Mouse (Mus musculus) heart, embryonic 16.5 days (tissue): ENCODE results near the gene Kcnq1. TPM values are rescaled to one million over a fixed set of nuclear protein-coding genes. Genes with fewer than 3 reads are reported as not detected.

Source experiments
- ATAC-seq: fragments of 200-750 bp; cut with Nextera tagmentation; replicated peaks from 2 replicates; pipeline ENCODE4 v1.8.0; 2017; ENCODE audit warnings: moderate number of reproducible peaks; ENCODE audit not compliant: insufficient read depth, low FRiP score; ENCODE audit errors: extremely low read depth
- H3K27ac ChIP-seq: fragments of 300-500 bp; sonication (generic); 2 replicates; pipeline ENCODE4 v1.5.1; 2014; ENCODE audit warnings: mild to moderate bottlenecking, low read length, control low read depth, moderate library complexity
- H3K27me3 ChIP-seq: fragments of 300-500 bp; sonication (generic); 2 replicates; pipeline ENCODE4 v1.6.1; 2014; ENCODE audit warnings: low read length, mixed read lengths; ENCODE audit not compliant: control insufficient read depth, insufficient read depth
- H3K36me3 ChIP-seq: fragments of 300-500 bp; sonication (generic); 2 replicates; pipeline ENCODE4 v1.6.1; 2014; ENCODE audit not compliant: control insufficient read depth, insufficient read depth
- H3K4me1 ChIP-seq: fragments of 300-500 bp; sonication (generic); 2 replicates; pipeline ENCODE4 v1.6.1; 2014; ENCODE audit warnings: low read length, mixed read lengths; ENCODE audit not compliant: control insufficient read depth, insufficient read depth
- H3K4me2 ChIP-seq: fragments of 300-500 bp; sonication (generic); 2 replicates; pipeline ENCODE4 v1.6.1; 2014; ENCODE audit warnings: low read depth, mild to moderate bottlenecking, control low read depth, low read length
- H3K4me3 ChIP-seq: fragments of 300-500 bp; sonication (generic); 2 replicates; pipeline ENCODE4 v1.5.1; 2014; ENCODE audit warnings: mild to moderate bottlenecking, control low read depth, low read length
- H3K9ac ChIP-seq: fragments of 300-500 bp; sonication (generic); 2 replicates; pipeline ENCODE4 v1.6.1; 2014; ENCODE audit warnings: low read length, control low read depth
- H3K9me3 ChIP-seq: fragments of 300-500 bp; sonication (generic); replicated peaks from 2 replicates; pipeline ENCODE4 v1.6.1; 2016; ENCODE audit warnings: low read length; ENCODE audit not compliant: control insufficient read depth
- WGBS: fragments of 180-500 bp; shearing (Covaris S2); extraction: QIAGEN DNeasy Blood & Tissue Kit; methylation state at CpG from one replicate; pipeline ENCODE4 v1.1.7; 2014; 5-methylcytosine and 5-hydroxymethylcytosine counted together
- polyA plus RNA-seq: library from polyadenylated mRNA; unstranded; fragments of >200 nt; fragmentation: Nextera tagmentation; extraction: Ambion mirVana; gene quantifications from 2 replicates; pipeline ENCODE4 v1.2.1, GENCODE M21; 2015

Gene Kcnq1
- polyA plus RNA-seq, 1 experiment from 2014 or later = 34.9 TPM

DNA sequence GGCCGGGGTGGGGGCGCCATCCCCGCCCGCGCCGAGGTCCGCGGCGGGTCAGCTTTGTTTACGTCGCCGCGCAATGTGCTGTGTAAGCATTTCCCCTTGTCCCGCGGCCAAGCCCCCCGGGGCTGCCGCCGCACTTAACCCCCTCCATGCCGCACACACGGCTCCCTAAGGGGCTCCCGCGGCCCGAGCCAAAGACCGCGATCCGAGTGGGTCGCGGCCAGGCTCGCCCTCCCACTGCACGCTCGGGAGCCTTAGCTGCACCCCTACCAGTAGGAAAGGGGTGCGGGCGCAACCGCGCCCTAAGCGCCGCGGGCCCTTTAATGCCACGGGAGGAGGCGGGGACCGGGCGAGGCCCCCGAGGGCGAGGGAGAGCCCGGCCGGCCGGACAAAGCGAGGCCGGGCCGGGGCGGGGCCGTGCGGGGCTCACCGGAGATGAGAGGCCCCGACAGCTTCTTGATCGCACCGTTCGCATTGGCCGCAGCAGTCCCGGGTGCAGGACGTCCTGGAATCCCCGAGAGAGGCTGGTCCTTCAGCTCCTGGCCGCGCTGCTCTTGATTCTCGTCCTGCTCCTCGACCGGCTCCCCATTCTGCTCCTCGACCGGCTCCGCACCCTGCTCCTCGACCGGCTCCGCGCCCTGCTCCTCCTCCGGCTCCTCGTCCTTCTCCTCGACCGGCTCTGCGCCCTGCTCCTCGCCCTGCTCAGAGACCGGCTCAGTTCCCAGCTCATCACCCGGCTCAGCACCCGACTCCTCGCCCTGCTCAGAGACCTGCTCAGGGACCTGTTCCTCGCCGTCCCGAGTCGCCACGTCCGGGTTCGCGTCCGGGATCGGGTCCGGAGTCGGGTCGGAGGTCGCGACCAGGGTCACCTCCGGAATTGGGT lies 353.4 kb downstream of the Kcnq1 start:
- Histone ChIP-seq H3K27me3 (no peaks in the 10 kb centered on the region), H3K9me3 (peaks cover 16% of the 10 kb centered on the region), H3K4me1 (peaks cover 14% of the 10 kb centered on the region), H3K27ac (peak overlapping the region; percentile 59), H3K4me2 (peak overlapping the region; percentile 80), H3K4me3 (peak overlapping the region; percentile 68), H3K9ac (peak overlapping the region; percentile 81), H3K36me3 (no peaks in the 10 kb centered on the region)
- ATAC-seq = 0 out of 2 replicates have a peak, but pooled peaks have one; percentile 5
- 19% methylated on average over 100 of the region's 100 CpGs for WGBS

DNA sequence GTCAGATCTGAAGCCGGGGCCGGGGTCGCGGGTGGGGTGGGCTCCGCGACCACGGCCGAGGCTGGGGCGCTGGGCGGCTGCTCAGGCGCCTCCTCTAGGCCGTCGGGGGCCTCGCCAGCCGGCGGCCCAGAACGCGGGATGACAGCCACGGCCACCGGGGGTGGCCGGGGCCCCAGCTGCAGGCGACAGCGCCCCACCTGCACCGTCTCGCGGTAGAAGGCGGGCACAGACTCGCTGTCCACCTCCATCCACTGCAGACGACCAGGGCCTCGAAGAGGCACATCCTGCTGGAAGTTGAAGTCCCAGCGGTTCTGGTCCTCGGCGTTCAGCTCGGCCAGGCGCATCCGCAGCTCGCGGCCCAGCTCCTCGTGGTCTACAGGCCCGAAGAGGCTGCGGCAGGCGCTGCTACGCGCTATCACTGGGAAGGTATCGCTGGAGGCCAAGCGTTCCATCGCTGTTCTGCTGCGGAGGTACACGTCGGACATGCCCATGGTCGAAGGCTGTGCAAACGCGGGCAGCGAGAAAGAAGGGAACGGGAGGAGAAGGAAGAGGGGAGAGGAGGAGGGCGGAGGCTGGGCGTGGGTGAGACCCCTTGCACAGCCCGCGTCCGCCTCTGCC lies 354.2 kb downstream of the Kcnq1 start:
- no peaks in the 10 kb centered on the region for H3K27me3 ChIP-seq
- H3K27ac ChIP-seq = peak overlapping the region; percentile 59
- ATAC-seq = no peak
- H3K4me1 ChIP-seq = peaks cover 20% of the 10 kb centered on the region
- peak overlapping the region; percentile 68 for H3K4me3 ChIP-seq
- H3K9me3 ChIP-seq = peaks cover 16% of the 10 kb centered on the region
- peak overlapping the region; percentile 80 for H3K4me2 ChIP-seq
- peak overlapping the region; percentile 81 for H3K9ac ChIP-seq
- WGBS = 29% methylated on average over 60 of the region's 60 CpGs
- H3K36me3 ChIP-seq = no peaks in the 10 kb centered on the region

DNA sequence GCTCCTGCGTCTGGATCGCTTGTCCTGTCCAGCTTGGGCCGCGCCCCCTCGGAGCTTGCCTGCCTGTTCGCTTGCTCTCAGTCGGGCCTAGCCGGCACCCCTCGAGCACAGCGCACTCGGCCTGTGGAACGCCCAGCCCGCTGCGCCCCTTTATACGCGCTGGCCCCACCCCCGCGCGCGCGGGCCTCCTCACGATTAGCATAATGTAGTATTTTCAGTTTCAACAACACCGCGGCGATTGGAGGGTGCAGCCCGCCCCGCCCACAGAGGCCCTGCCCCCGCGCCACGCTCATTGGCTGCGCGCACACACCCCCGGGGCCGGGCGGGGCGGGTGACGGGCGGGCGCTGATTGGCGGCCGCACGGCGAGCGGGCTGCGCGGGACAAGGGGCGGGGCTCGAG lies 354.7 kb downstream of the Kcnq1 start, which contains the start of gene Cdkn1c:
Cdkn1c (minus strand) TSS at position 177 of the 400 bp plus-strand sequence.
- H3K9ac ChIP-seq = peak within 1 kb of the TSS; percentile 81
- H3K27me3 ChIP-seq = no peaks in the 10 kb centered on the region
- H3K4me3 ChIP-seq = peak within 1 kb of the TSS; percentile 68
- H3K27ac ChIP-seq = peak within 1 kb of the TSS; percentile 64
- H3K36me3 ChIP-seq = no peaks in the 10 kb centered on the region
- peaks cover 16% of the 10 kb centered on the region for H3K9me3 ChIP-seq
- WGBS = 21% methylated on average over 25 of the region's 48 CpGs
- peak; percentile 86 for ATAC-seq
- peaks cover 22% of the 10 kb centered on the region for H3K4me1 ChIP-seq
- peak within 1 kb of the TSS; percentile 80 for H3K4me2 ChIP-seq

DNA sequence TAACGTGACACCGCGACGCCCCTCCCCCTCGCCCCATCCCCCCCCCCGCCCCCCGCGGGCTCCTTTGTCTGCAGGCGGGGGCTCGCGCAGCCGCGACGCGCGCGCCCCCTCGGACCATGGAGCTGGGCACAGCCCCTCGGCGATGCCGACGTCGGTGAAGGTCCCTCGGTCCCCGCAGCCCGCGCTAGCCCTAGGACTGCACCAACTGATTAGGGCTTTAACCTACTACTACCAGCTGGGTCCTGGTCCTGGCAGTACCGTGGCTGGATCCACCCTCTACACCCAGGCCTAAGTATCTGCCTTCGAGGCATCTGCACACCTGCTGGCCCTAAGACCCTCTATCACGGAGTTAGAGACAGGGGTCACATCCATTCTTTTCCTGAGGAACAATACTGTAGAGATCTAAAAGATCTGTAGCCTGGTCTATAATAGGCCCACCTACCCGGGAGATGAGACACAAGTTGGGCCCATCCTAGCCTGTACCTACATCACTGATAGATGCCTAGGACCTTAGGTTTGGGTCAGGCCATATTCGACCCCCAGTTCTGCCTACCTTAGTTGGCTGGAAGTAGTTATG lies 355.2 kb downstream of the Kcnq1 start:
- peak; percentile 5; the same call in 1 of the 2 replicates for ATAC-seq
- H3K9me3 ChIP-seq = peaks cover 16% of the 10 kb centered on the region
- peaks cover 22% of the 10 kb centered on the region for H3K4me1 ChIP-seq
- peak overlapping the region; percentile 64 for H3K27ac ChIP-seq
- peak overlapping the region; percentile 65 for H3K4me2 ChIP-seq
- no peaks in the 10 kb centered on the region for H3K36me3 ChIP-seq
- no peaks in the 10 kb centered on the region for H3K27me3 ChIP-seq
- H3K9ac ChIP-seq = peak overlapping the region; percentile 67
- peak overlapping the region; percentile 45 for H3K4me3 ChIP-seq
- WGBS = 24% methylated on average over 23 of the region's 32 CpGs

DNA sequence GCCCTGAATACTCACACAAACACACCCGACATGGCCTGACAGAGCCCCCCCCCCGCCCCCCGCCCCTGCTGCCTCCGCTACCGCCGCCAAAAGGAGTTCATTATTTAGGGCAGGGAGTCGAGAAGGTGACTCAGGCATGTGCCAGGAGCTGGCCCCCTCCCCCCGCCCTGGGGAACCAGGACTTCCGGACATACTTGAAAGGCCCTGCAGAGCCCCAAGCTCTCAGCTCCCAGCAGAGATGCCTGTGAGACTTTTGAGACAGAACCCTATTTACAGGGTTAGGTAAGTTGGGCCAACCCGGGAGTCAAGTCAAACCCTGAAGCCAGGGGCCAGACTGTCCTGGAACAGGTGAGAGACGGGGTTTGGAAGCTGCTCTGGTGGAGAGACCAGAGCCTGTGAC lies 355.8 kb downstream of the Kcnq1 start:
- H3K27me3 ChIP-seq = no peaks in the 10 kb centered on the region
- H3K9me3 ChIP-seq = peaks cover 16% of the 10 kb centered on the region
- peaks cover 22% of the 10 kb centered on the region for H3K4me1 ChIP-seq
- H3K4me2 ChIP-seq = peak overlapping the region; percentile 65; the same call in 1 of the 2 replicates
- no peak for ATAC-seq
- H3K27ac ChIP-seq = no peak overlapping the region
- WGBS = 40% methylated on average over 11 of the region's 11 CpGs
- no peak overlapping the region for H3K9ac ChIP-seq
- no peaks in the 10 kb centered on the region for H3K36me3 ChIP-seq
- no peak overlapping the region for H3K4me3 ChIP-seq

DNA sequence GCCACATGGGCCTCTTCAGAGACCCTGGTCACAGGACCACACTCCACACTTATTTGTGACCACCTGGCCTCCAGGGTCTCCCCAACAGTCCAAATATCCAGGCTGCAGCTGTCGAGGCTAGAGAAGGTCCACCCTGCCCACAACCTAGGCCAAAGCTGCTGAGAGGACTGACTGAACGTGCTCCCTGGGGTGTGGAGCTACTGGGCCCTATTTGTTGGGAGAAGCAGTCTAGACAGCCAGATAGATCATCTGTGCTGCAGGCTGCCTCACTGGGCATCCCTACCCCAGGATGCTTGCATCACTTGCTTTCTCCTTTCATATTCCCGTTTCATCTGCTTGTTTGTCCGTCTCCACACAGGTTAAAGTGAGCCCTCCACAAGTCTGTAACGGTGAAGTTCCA lies 356.4 kb downstream of the Kcnq1 start:
- ATAC-seq = no peak
- no peaks in the 10 kb centered on the region for H3K36me3 ChIP-seq
- 79% methylated on average over 5 of the region's 5 CpGs for WGBS
- peaks cover 16% of the 10 kb centered on the region for H3K9me3 ChIP-seq
- H3K4me2 ChIP-seq = no peak overlapping the region
- H3K27me3 ChIP-seq = 0 out of 2 replicates have a peak, but pooled peaks cover 2% of the 10 kb centered on the region
- no peak overlapping the region for H3K27ac ChIP-seq
- no peak overlapping the region for H3K4me3 ChIP-seq
- peaks cover 22% of the 10 kb centered on the region for H3K4me1 ChIP-seq
- H3K9ac ChIP-seq = no peak overlapping the region

DNA sequence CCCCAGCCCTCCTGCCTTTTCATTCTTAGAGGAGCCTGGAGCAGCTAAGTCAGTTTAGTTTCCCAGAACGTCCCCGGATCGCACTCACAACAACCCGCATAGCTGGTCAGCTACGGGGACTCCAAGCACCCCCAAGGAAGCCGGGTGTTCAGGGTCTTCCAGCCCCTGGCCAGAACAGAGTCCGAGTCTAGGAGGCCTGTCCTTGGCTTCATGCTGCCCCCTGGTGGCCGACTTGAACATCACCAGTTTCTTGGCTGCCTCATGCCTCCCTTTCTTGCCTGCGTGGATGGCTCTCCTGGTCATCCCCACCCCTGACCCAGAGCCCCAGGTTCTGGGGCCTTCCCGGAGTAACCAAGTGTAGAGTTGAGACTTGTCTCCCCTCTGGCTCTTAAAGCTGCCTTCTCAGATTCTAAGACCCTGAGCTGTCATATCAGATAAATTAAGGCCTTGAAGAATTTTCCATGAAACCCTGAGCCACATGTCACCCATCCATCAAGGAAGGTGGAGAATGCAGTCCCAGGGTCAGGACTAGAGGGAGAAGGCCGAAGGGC lies 357.8 kb downstream of the Kcnq1 start:
- ATAC-seq = no peak

DNA sequence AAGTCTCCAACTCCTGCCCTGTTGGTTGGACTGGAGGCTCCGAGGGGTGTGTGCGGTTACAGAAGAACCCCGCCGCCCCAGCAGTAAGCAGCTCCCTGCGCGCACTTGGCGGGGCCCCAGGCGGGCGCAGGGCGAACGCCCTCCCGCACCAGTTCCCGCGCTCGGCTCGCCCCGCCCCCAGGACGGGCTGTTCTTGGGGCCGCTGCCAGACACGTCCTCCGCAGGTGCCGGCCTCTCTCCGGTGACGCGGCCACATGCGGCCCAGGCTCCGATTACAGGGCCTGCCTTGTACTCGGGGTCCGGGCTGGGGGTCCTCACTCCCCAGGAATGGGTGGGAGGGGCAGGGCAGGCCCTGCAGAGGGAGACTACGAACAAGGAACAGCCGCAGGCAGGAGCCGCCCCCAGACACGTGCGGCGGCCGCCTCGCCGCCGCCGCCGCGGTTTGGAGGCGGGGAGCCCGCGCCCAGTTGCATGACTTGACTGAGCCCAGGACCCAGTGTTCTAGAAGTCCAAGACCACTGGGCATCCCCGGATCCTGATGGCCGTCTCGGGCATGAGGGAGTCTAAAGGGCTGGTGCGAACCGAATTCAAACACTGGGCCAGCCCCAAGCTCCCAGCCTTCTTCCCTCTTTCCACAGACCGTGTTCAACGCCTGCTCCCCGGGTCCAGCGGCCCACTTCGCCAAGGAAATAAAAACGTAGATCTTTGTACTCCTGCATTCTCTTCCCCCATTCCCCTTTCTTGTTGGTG lies 358.8 kb downstream of the Kcnq1 start:
- H3K36me3 ChIP-seq = no peaks in the 10 kb centered on the region
- 0 out of 2 replicates have a peak, but pooled peaks cover 2% of the 10 kb centered on the region for H3K27me3 ChIP-seq
- peaks cover 8% of the 10 kb centered on the region for H3K9me3 ChIP-seq
- peak overlapping the region; percentile 69 for H3K9ac ChIP-seq
- 12% methylated on average over 56 of the region's 56 CpGs for WGBS
- H3K4me3 ChIP-seq = peak overlapping the region; percentile 52
- H3K4me2 ChIP-seq = peak overlapping the region; percentile 82
- peak overlapping the region; percentile 41 for H3K27ac ChIP-seq
- ATAC-seq = peak; percentile 25; the same call in 1 of the 2 replicates
- peaks cover 27% of the 10 kb centered on the region for H3K4me1 ChIP-seq

More for the DNA sequence above, 357.8 kb downstream of the Kcnq1 start:
- peaks cover 22% of the 10 kb centered on the region for H3K4me1 ChIP-seq
- no peak overlapping the region for H3K9ac ChIP-seq
- 16% methylated on average over 11 of the region's 11 CpGs for WGBS
- no peak overlapping the region; the same call in 1 of the 2 replicates for H3K27ac ChIP-seq
- H3K9me3 ChIP-seq = peaks cover 16% of the 10 kb centered on the region
- H3K4me2 ChIP-seq = peak overlapping the region; percentile 38
- H3K27me3 ChIP-seq = 0 out of 2 replicates have a peak, but pooled peaks cover 2% of the 10 kb centered on the region
- H3K4me3 ChIP-seq = no peak overlapping the region
- no peaks in the 10 kb centered on the region for H3K36me3 ChIP-seq
